ENCODE assay signal across 8 mouse cellular contexts in genomic region chr1:136259893-136260634, GRCm38 (mm10). TPM values are rescaled to one million over a fixed set of nuclear protein-coding genes. Genes with fewer than 3 reads are reported as not detected.
DNase-seq lines count a peak whose midpoint lies in the region; ATAC-seq lines count a peak whose summit lies in the region.

No protein-coding gene starts in this region.

- ATAC-seq in hindbrain, embryonic 11.5 days (ENCODE audit: low FRiP score): peak; percentile 67

- peaks cover 10% of the 10 kb centered on the region for H3K4me1 ChIP-seq in hindbrain, embryonic 11.5 days (replicated peaks; ENCODE audit: control insufficient read depth, insufficient read depth, low read length)

- peak overlapping the region; percentile 93 for H3K4me2 ChIP-seq in hindbrain, embryonic 11.5 days (replicated peaks; ENCODE audit: low read depth, low read length)

- peak overlapping the region; percentile 53 for H3K9ac ChIP-seq in hindbrain, embryonic 11.5 days (ENCODE audit: low read depth, low read length)

- peak overlapping the region; percentile 52 for H3K4me3 ChIP-seq in hindbrain, embryonic 11.5 days (ENCODE audit: low read depth, low read length)

- no peak overlapping the region for H3K27ac ChIP-seq in hindbrain, embryonic 11.5 days (ENCODE audit: low read depth, low read length)

- peaks cover 41% of the 10 kb centered on the region for H3K27me3 ChIP-seq in hindbrain, embryonic 11.5 days (ENCODE audit: control insufficient read depth, insufficient read depth, low read length)

- under 1% methylated on average over 93 of the region's 95 CpGs for WGBS in hindbrain, embryonic 11.5 days

- peak; percentile 69 for DNase-seq in R1 (ENCODE audit: low read depth, low spot score)
- peak; percentile 88 for DNase-seq in cerebellum, adult 9-11 months
- DNase-seq in frontal cortex, postnatal 14 days (ENCODE audit: low spot score in 2 of 2): peak; percentile 28 to 53
- peak; percentile 73 for DNase-seq in hindbrain, embryonic 11.5 days (ENCODE audit: low spot score)
- peak; percentile 56 to 65 for DNase-seq in layer of hippocampus, postnatal 25 days (ENCODE audit: extremely low spot score in 1 of 2, low spot score in 1 of 2)
- peak; percentile 65 for DNase-seq in lung, postnatal 10 days
- peak; percentile 50 to 74 for DNase-seq in right cerebral cortex, adult 2 months (ENCODE audit: low spot score in 2 of 2)
- no peak for DNase-seq in adipocyte (ENCODE audit: low spot score)

- H3K36me3 ChIP-seq in hindbrain, embryonic 11.5 days (ENCODE audit: control insufficient read depth, insufficient read depth, low read length): no peaks in the 10 kb centered on the region

- H3K9me3 ChIP-seq in hindbrain, embryonic 11.5 days (ENCODE audit: control insufficient read depth, low read length): no peaks in the 10 kb centered on the region

RNA-seq across cellular contexts. Expression of gene Gpr25, which starts 0.6 kb away (rescaled TPM):
- not detected in 2 replicates for polyA plus RNA-seq in hindbrain, embryonic 11.5 days (2014; fragmentation: Nextera tagmentation; extraction: Ambion mirVana)
- 1 to 10 TPM; 6.6 to 7.5 TPM for total RNA-seq in layer of hippocampus, postnatal 25 days (2021)

RNA-seq across cellular contexts. Expression of gene Inava, which starts 26.0 kb away (rescaled TPM):
- 13.9 and 14.3 TPM in 2 replicates for polyA plus RNA-seq in hindbrain, embryonic 11.5 days (2014; fragmentation: Nextera tagmentation; extraction: Ambion mirVana)
- 1 to 10 TPM; 4.5 to 5.8 TPM for total RNA-seq in layer of hippocampus, postnatal 25 days (2021)

RNA-seq across cellular contexts. Expression of gene Mroh3, which starts 47.4 kb away (rescaled TPM):
- 0.25 and 0.32 TPM in 2 replicates for polyA plus RNA-seq in hindbrain, embryonic 11.5 days (2014; fragmentation: Nextera tagmentation; extraction: Ambion mirVana)
- 1 to 10 TPM in 1 of 2 experiments, under 1 TPM in 1; 0.86 to 2.0 TPM for total RNA-seq in layer of hippocampus, postnatal 25 days (2021)
